Mouse (Mus musculus): ENCODE measurements around the gene Fam57a.

The Fam57a gene

DNA sequence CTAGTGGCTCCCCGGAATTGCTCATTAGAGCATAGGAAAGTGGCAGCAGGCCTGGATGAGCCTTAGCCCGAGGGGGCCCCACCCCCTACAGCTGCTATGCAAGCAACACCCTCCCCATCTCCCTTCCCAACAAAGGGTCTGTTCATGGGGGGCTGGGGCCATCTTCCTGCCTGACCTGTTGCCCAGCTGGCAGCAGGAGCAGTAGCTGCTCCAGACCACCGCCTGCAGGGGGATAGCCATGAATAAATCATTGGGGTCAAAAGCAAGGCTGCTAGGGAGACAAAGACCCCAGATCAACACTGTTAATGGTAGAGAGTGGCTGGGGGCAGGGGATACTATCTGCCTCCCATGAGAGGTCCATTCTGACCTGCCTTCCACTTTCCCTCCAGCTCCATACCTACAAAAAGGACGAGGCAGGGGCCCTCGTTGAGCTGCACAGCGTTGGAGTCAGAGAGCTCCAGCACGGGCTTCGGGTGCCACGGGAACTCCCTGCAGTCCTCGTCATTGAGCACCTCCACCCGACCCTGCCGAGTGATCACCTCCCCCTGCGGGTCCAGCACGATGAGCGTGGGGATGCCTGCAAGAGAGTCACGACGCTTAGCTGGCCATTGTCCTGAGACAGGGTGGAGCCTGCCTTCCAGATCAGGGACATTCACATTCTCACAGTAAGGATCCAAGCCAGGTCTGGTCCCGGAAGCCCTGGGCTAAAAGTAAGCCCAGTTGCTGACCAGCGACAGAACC is 83.3 kb downstream of the Fam57a start:
- in situ Hi-C loops (cut with MboI; ENCODE audit: low pct_unique_long_range_greater_than_20kb in 1 of 2, low sequenced_read_pairs in 2 of 2, unreplicated experiment in 1 of 2), result no loop called here
